7 mouse cellular contexts compared by ENCODE assay signal in genomic region chr12:79322539-79322938, GRCm38 (mm10). TPM values are rescaled to one million over a fixed set of nuclear protein-coding genes. Genes with fewer than 3 reads are reported as not detected.
DNase-seq lines count a peak whose midpoint lies in the region; ATAC-seq and TF ChIP-seq lines count a peak whose summit lies in the region.
"Not testable (repeated sequence)": the region's sequence is repeated elsewhere in the genome, so short reads cannot be mapped to it uniquely, and the experiment has no call there.

No protein-coding gene starts in this region.

- not testable (repeated sequence) for H3K9me3 ChIP-seq in forebrain, embryonic 14.5 days (replicated peaks; ENCODE audit: control insufficient read depth, low read length); hindbrain, embryonic 14.5 days (ENCODE audit: control insufficient read depth, low read length); limb, embryonic 14.5 days (ENCODE audit: control insufficient read depth, low read length)

- WGBS in forebrain, embryonic 14.5 days = 72% methylated on average over 2 of the region's 2 CpGs
- 73% methylated on average over 2 of the region's 2 CpGs for WGBS in hindbrain, embryonic 14.5 days
- WGBS in limb, embryonic 14.5 days = 76% methylated on average over 2 of the region's 2 CpGs

- not testable (repeated sequence) for H3K4me1 ChIP-seq in forebrain, embryonic 14.5 days (ENCODE audit: control insufficient read depth, insufficient read depth, low read length); hindbrain, embryonic 14.5 days (replicated peaks; ENCODE audit: control insufficient read depth, insufficient read depth, low read length); limb, embryonic 14.5 days (ENCODE audit: control insufficient read depth, insufficient read depth, low read length)

- H3K4me3 ChIP-seq in forebrain, embryonic 14.5 days (ENCODE audit: low read depth, low read length); hindbrain, embryonic 14.5 days (replicated peaks; ENCODE audit: low read length); limb, embryonic 14.5 days (replicated peaks; ENCODE audit: low read length): not testable (repeated sequence)

- H3K36me3 ChIP-seq in forebrain, embryonic 14.5 days (ENCODE audit: control insufficient read depth, insufficient read depth, low read length); hindbrain, embryonic 14.5 days (replicated peaks; ENCODE audit: control insufficient read depth, insufficient read depth); limb, embryonic 14.5 days (ENCODE audit: control insufficient read depth, insufficient read depth, low read length): not testable (repeated sequence)

- not testable (repeated sequence) for ATAC-seq in forebrain, embryonic 14.5 days; hindbrain, embryonic 14.5 days (ENCODE audit: low FRiP score); limb, embryonic 14.5 days (ENCODE audit: low FRiP score, low read depth)

- H3K27ac ChIP-seq in forebrain, embryonic 14.5 days (ENCODE audit: low read depth, low read length); hindbrain, embryonic 14.5 days; limb, embryonic 14.5 days (replicated peaks; ENCODE audit: low read depth, low read length): not testable (repeated sequence)

- TF ChIP-seq POLR2A in limb, embryonic 14.5 days (IDR thresholded peaks at IDR 0.05; ENCODE audit: borderline replicate concordance, extremely low read depth, insufficient read depth, insufficient read length) = not testable (repeated sequence)

- H3K27me3 ChIP-seq in forebrain, embryonic 14.5 days (replicated peaks; ENCODE audit: control insufficient read depth, insufficient read depth, low read length); hindbrain, embryonic 14.5 days (ENCODE audit: control insufficient read depth, insufficient read depth, low read length); limb, embryonic 14.5 days (ENCODE audit: control insufficient read depth, insufficient read depth, low read length): not testable (repeated sequence)

- not testable (repeated sequence) for H3K4me2 ChIP-seq in forebrain, embryonic 14.5 days (ENCODE audit: low read length); hindbrain, embryonic 14.5 days (replicated peaks); limb, embryonic 14.5 days (replicated peaks; ENCODE audit: low read depth, low read length, severe bottlenecking)

- peak; percentile 28 for DNase-seq in CD4-positive helper T cell, adult 2 months (ENCODE audit: low read depth, low spot score)
- peak; percentile 75 for DNase-seq in NIH3T3 (ENCODE audit: low read depth)
- peak; percentile 28 for DNase-seq in c-Kit-positive CD71-positive TER-119-negative erythroid progenitor cells, embryonic 14.5 days (ENCODE audit: low read depth)
- peak; percentile 78 for DNase-seq in forebrain, embryonic 14.5 days (ENCODE audit: low spot score)
- peak; percentile 74 for DNase-seq in hindbrain, embryonic 14.5 days (ENCODE audit: low spot score)
- DNase-seq in limb, embryonic 14.5 days (ENCODE audit: low spot score) = peak; percentile 84
- peak; percentile 48 for DNase-seq in mesoderm, embryonic 11.5 days (ENCODE audit: low read depth, low spot score)

- not testable (repeated sequence) for H3K9ac ChIP-seq in forebrain, embryonic 14.5 days (ENCODE audit: low read length); hindbrain, embryonic 14.5 days; limb, embryonic 14.5 days (ENCODE audit: low read depth, low read length, severe bottlenecking)

RNA-seq across cellular contexts. Expression of gene Rad51b, which starts 25.5 kb away (rescaled TPM):
- 2.6 and 3.5 TPM in 2 replicates for polyA plus RNA-seq in forebrain, embryonic 14.5 days (2014; fragmentation: Nextera tagmentation; extraction: Ambion mirVana)
- 1.2 and 1.5 TPM in 2 replicates for polyA plus RNA-seq in hindbrain, embryonic 14.5 days (2014; fragmentation: Nextera tagmentation; extraction: Ambion mirVana)
- 2.7 and 3.2 TPM in 2 replicates for polyA plus RNA-seq in limb, embryonic 14.5 days (2012; rRNA removed)
- polyA plus RNA-seq in limb, embryonic 14.5 days (2014; fragmentation: Nextera tagmentation; extraction: Ambion mirVana) = 5.7 and 6.5 TPM in 2 replicates

RNA-seq across cellular contexts. Expression of gene Zfyve26, which starts 26.4 kb away (rescaled TPM):
- 8.5 and 8.9 TPM in 2 replicates for polyA plus RNA-seq in forebrain, embryonic 14.5 days (2014; fragmentation: Nextera tagmentation; extraction: Ambion mirVana)
- 9.7 and 11.7 TPM in 2 replicates for polyA plus RNA-seq in hindbrain, embryonic 14.5 days (2014; fragmentation: Nextera tagmentation; extraction: Ambion mirVana)
- 29.7 and 32.2 TPM in 2 replicates for polyA plus RNA-seq in limb, embryonic 14.5 days (2012; rRNA removed)
- 16.8 and 20.3 TPM in 2 replicates for polyA plus RNA-seq in limb, embryonic 14.5 days (2014; fragmentation: Nextera tagmentation; extraction: Ambion mirVana)

Comparison
In these comparisons a context has a peak if more than half of its experiments do, and no peak if none do; other contexts are left out.
1. DNase-seq: peak in every context shown above with its lines; median percentile 84 in limb, embryonic 14.5 days; 78 in forebrain, embryonic 14.5 days; 75 in NIH3T3; 74 in hindbrain, embryonic 14.5 days; 48 in mesoderm, embryonic 11.5 days; 28 in CD4-positive helper T cell, adult 2 months; 28 in c-Kit-positive CD71-positive TER-119-negative erythroid progenitor cells, embryonic 14.5 days.